Mouse (Mus musculus): ENCODE measurements at regions not wholly inside any gene's neighbourhood (a gene's known extent, or its start where the extent isn't known, plus 50 kb on each side); places are given as distances from the start of the nearest gene placed in this dataset.

GRCm38 (mm10) chr7:61411701-61412100 is 934.7 kb upstream of the Ndn start:
- no peak for DNase-seq (ENCODE audit: inconsistent ontology term)

- DNase-seq (ENCODE audit: inconsistent ontology term): no peak
These were observed 929.8 kb upstream of the Ndn start for GRCm38 (mm10) chr7:61416558-61416957.

GRCm38 (mm10) chr7:61455805-61456204 is 890.6 kb upstream of the Ndn start:
- DNase-seq (ENCODE audit: inconsistent ontology term): no peak

- DNase-seq (ENCODE audit: inconsistent ontology term): peak; percentile 54
These were observed 865.3 kb upstream of the Ndn start for GRCm38 (mm10) chr7:61481074-61481473.

- DNase-seq (ENCODE audit: inconsistent ontology term): peak; percentile 36
These were observed 831.6 kb upstream of the Ndn start for GRCm38 (mm10) chr7:61514764-61515163.

GRCm38 (mm10) chr7:61535121-61535520 is 811.2 kb upstream of the Ndn start:
- no peak for DNase-seq (ENCODE audit: inconsistent ontology term)
